Comparison of ENCODE assay signal across 16 mouse cellular contexts in genomic region chr13:53919851-53920381, GRCm38 (mm10).
DNase-seq lines count a peak whose midpoint lies in the region; ATAC-seq and TF ChIP-seq lines count a peak whose summit lies in the region.
"Had no signal": no experiment of that assay in that cellular context is flagged by ENCODE, and none has a peak within 500 bp of the region (broad histone marks: within the 10 kb centered on the region; RNA-seq: fewer than 3 reads in every experiment).

No protein-coding gene starts in this region.

- intact Hi-C loops in heart, postnatal 14 days (cut with DNase I) = no loop called here

- WGBS in heart, embryonic 12.5 days = 23% methylated on average over 5 of the region's 5 CpGs
- 16% methylated on average over 5 of the region's 5 CpGs for WGBS in lung, embryonic 16.5 days
- WGBS in heart, postnatal 0 days = 13% methylated on average over 5 of the region's 5 CpGs
- 20% methylated on average over 5 of the region's 5 CpGs for WGBS in stomach, postnatal 0 days
- WGBS in hindbrain, embryonic 14.5 days = 64% methylated on average over 5 of the region's 5 CpGs

- H3K27ac ChIP-seq in heart, embryonic 12.5 days (ENCODE audit: poor library complexity, severe bottlenecking) = peak overlapping the region; percentile 17
- H3K27ac ChIP-seq in lung, embryonic 16.5 days (ENCODE audit: low read length) = no peak overlapping the region
- peak overlapping the region; percentile 36 for H3K27ac ChIP-seq in heart, postnatal 0 days (ENCODE audit: low read depth)
- no peak overlapping the region for H3K27ac ChIP-seq in stomach, postnatal 0 days (replicated peaks)
- no peak overlapping the region for H3K27ac ChIP-seq in hindbrain, embryonic 14.5 days
- H3K27ac ChIP-seq: embryonic facial prominence, embryonic 15.5 days; hindbrain, postnatal 0 days; limb, embryonic 13.5 days had no signal

- no peak; the same call in 1 of the 2 replicates for TF ChIP-seq EP300 in heart, postnatal 0 days (IDR thresholded peaks at IDR 0.05; ENCODE audit: low read depth)
- TF ChIP-seq EP300 in stomach, postnatal 0 days (optimal IDR thresholded peaks at IDR 0.05) = no peak

- ATAC-seq in heart, embryonic 12.5 days (ENCODE audit: insufficient number of reproducible peaks, low FRiP score) = 0 out of 2 replicates have a peak, but pooled peaks have one; percentile 51
- ATAC-seq in lung, embryonic 16.5 days (ENCODE audit: low read depth) = peak; percentile 82
- ATAC-seq in heart, postnatal 0 days (ENCODE audit: insufficient read depth, low read depth) = peak; percentile 73
- ATAC-seq in stomach, postnatal 0 days (ENCODE audit: low FRiP score, low TSS enrichment) = peak; percentile 72; the same call in 1 of the 2 replicates
- no peak for ATAC-seq in hindbrain, embryonic 14.5 days (ENCODE audit: low FRiP score)
- ATAC-seq: forebrain, embryonic 16.5 days; hindbrain, postnatal 0 days had no signal

- H3K36me3 ChIP-seq in heart, embryonic 12.5 days = no peaks in the 10 kb centered on the region
- H3K36me3 ChIP-seq in lung, embryonic 16.5 days (ENCODE audit: control insufficient read depth, insufficient read depth, low read length) = no peaks in the 10 kb centered on the region
- H3K36me3 ChIP-seq in heart, postnatal 0 days (replicated peaks; ENCODE audit: control insufficient read depth, insufficient read depth, low read length) = no peaks in the 10 kb centered on the region
- no peaks in the 10 kb centered on the region for H3K36me3 ChIP-seq in stomach, postnatal 0 days (ENCODE audit: control insufficient read depth, insufficient read depth, low read length)
- no peaks in the 10 kb centered on the region for H3K36me3 ChIP-seq in hindbrain, embryonic 14.5 days (replicated peaks; ENCODE audit: control insufficient read depth, insufficient read depth)
- H3K36me3 ChIP-seq: embryonic facial prominence, embryonic 15.5 days; limb, embryonic 13.5 days had no signal

- H3K4me2 ChIP-seq in heart, embryonic 12.5 days = no peak overlapping the region
- H3K4me2 ChIP-seq in lung, embryonic 16.5 days (ENCODE audit: low read depth, low read length) = no peak overlapping the region
- H3K4me2 ChIP-seq in heart, postnatal 0 days (ENCODE audit: low read depth, low read length) = no peak overlapping the region
- no peak overlapping the region for H3K4me2 ChIP-seq in stomach, postnatal 0 days (replicated peaks; ENCODE audit: low read depth)
- H3K4me2 ChIP-seq in hindbrain, embryonic 14.5 days (replicated peaks) = no peak overlapping the region
- H3K4me2 ChIP-seq: embryonic facial prominence, embryonic 15.5 days; limb, embryonic 13.5 days had no signal

- no peaks in the 10 kb centered on the region for H3K27me3 ChIP-seq in heart, embryonic 12.5 days (replicated peaks)
- no peaks in the 10 kb centered on the region for H3K27me3 ChIP-seq in lung, embryonic 16.5 days (ENCODE audit: control insufficient read depth, insufficient read depth, low read depth, low read length)
- H3K27me3 ChIP-seq in heart, postnatal 0 days (ENCODE audit: control insufficient read depth, insufficient read depth, low read length) = no peaks in the 10 kb centered on the region
- H3K27me3 ChIP-seq in stomach, postnatal 0 days (ENCODE audit: control insufficient read depth, insufficient read depth, low read length) = no peaks in the 10 kb centered on the region
- H3K27me3 ChIP-seq in hindbrain, embryonic 14.5 days (ENCODE audit: control insufficient read depth, insufficient read depth, low read length) = no peaks in the 10 kb centered on the region
- H3K27me3 ChIP-seq: embryonic facial prominence, embryonic 15.5 days; limb, embryonic 13.5 days; megakaryocyte, embryonic 14.5 days had no signal

- no peak for DNase-seq in heart, postnatal 14 days
- DNase-seq in lung, postnatal 4 days = no peak
- peak; percentile 60 for DNase-seq in heart, postnatal 0 days (ENCODE audit: low spot score)
- peak; percentile 19 for DNase-seq in stomach, postnatal 0 days (ENCODE audit: low spot score)
- no peak for DNase-seq in right cerebral cortex, postnatal 36 days (ENCODE audit: low spot score in 2 of 2)
- no peak for DNase-seq in hindbrain, embryonic 14.5 days (ENCODE audit: low spot score)
- DNase-seq: gastrocnemius, postnatal 10 days; layer of hippocampus, postnatal 36 days; right cerebral cortex, postnatal 4 days had no signal

- peaks cover 41% of the 10 kb centered on the region for H3K4me1 ChIP-seq in heart, embryonic 12.5 days (replicated peaks)
- peaks cover 16% of the 10 kb centered on the region; the same call in 1 of the 2 replicates for H3K4me1 ChIP-seq in lung, embryonic 16.5 days (replicated peaks; ENCODE audit: control insufficient read depth, insufficient read depth, low read length)
- H3K4me1 ChIP-seq in heart, postnatal 0 days (ENCODE audit: control insufficient read depth, insufficient read depth) = peaks cover 30% of the 10 kb centered on the region
- H3K4me1 ChIP-seq in stomach, postnatal 0 days (replicated peaks; ENCODE audit: control insufficient read depth, insufficient read depth) = no peaks in the 10 kb centered on the region
- no peaks in the 10 kb centered on the region for H3K4me1 ChIP-seq in hindbrain, embryonic 14.5 days (replicated peaks; ENCODE audit: control insufficient read depth, insufficient read depth, low read length)
- H3K4me1 ChIP-seq: embryonic facial prominence, embryonic 15.5 days; limb, embryonic 13.5 days had no signal

- no peaks in the 10 kb centered on the region for H3K9me3 ChIP-seq in heart, embryonic 12.5 days (replicated peaks)
- H3K9me3 ChIP-seq in lung, embryonic 16.5 days (ENCODE audit: control insufficient read depth, low read length) = no peaks in the 10 kb centered on the region
- H3K9me3 ChIP-seq in heart, postnatal 0 days (replicated peaks; ENCODE audit: control insufficient read depth, low read length) = no peaks in the 10 kb centered on the region
- no peaks in the 10 kb centered on the region for H3K9me3 ChIP-seq in stomach, postnatal 0 days (ENCODE audit: control insufficient read depth, low read length)
- H3K9me3 ChIP-seq in hindbrain, embryonic 14.5 days (ENCODE audit: control insufficient read depth, low read length) = no peaks in the 10 kb centered on the region
- H3K9me3 ChIP-seq: embryonic facial prominence, embryonic 15.5 days; limb, embryonic 13.5 days had no signal

- no peak for TF ChIP-seq CTCF in heart, postnatal 0 days (IDR thresholded peaks at IDR 0.05; ENCODE audit: low read depth)
- TF ChIP-seq CTCF in stomach, postnatal 0 days (IDR thresholded peaks at IDR 0.05; ENCODE audit: low read depth) = no peak

- no peak overlapping the region for H3K4me3 ChIP-seq in heart, embryonic 12.5 days
- no peak overlapping the region for H3K4me3 ChIP-seq in lung, embryonic 16.5 days (ENCODE audit: low read length)
- H3K4me3 ChIP-seq in heart, postnatal 0 days (ENCODE audit: low read depth, low read length) = no peak overlapping the region
- no peak overlapping the region for H3K4me3 ChIP-seq in stomach, postnatal 0 days (ENCODE audit: low read depth, low read length)
- H3K4me3 ChIP-seq in hindbrain, embryonic 14.5 days (replicated peaks; ENCODE audit: low read length) = no peak overlapping the region
- H3K4me3 ChIP-seq: embryonic facial prominence, embryonic 15.5 days; limb, embryonic 13.5 days; megakaryocyte, embryonic 14.5 days had no signal

- H3K9ac ChIP-seq in heart, embryonic 12.5 days = no peak overlapping the region
- no peak overlapping the region for H3K9ac ChIP-seq in lung, embryonic 16.5 days (ENCODE audit: low read length)
- no peak overlapping the region for H3K9ac ChIP-seq in heart, postnatal 0 days (replicated peaks; ENCODE audit: low read depth, low read length)
- H3K9ac ChIP-seq in stomach, postnatal 0 days (ENCODE audit: low read length) = no peak overlapping the region
- no peak overlapping the region for H3K9ac ChIP-seq in hindbrain, embryonic 14.5 days
- H3K9ac ChIP-seq: embryonic facial prominence, embryonic 15.5 days; limb, embryonic 13.5 days had no signal

Comparison
In these comparisons a context has a peak if more than half of its experiments do, and no peak if none do; other contexts are left out.
1. DNase-seq: peak in heart, postnatal 0 days (single experiment) and stomach, postnatal 0 days (single experiment); none in heart, postnatal 14 days (0 of 2), lung, postnatal 4 days (0 of 2), right cerebral cortex, postnatal 36 days (0 of 2) and hindbrain, embryonic 14.5 days (single experiment).
2. H3K27ac ChIP-seq: peak in heart, embryonic 12.5 days (single experiment) and heart, postnatal 0 days (single experiment); none in lung, embryonic 16.5 days (single experiment), stomach, postnatal 0 days (single experiment) and hindbrain, embryonic 14.5 days (single experiment).